Mouse (Mus musculus) 3134 (cell line): ENCODE data around the gene Cyp4a29.
"Not testable (repeated sequence)": the region's sequence is repeated elsewhere in the genome, so short reads cannot be mapped to it uniquely, and the experiment has no call there.

ENCODE experiments used
- DNase-seq: peaks from one replicate; pipeline ENCODE4 v3.0.0-alpha.2; 2011; ENCODE audit warnings: low spot score; ENCODE audit not compliant: insufficient read length; ENCODE audit errors: extremely low read depth

Cyp4a29 gene

DNA sequence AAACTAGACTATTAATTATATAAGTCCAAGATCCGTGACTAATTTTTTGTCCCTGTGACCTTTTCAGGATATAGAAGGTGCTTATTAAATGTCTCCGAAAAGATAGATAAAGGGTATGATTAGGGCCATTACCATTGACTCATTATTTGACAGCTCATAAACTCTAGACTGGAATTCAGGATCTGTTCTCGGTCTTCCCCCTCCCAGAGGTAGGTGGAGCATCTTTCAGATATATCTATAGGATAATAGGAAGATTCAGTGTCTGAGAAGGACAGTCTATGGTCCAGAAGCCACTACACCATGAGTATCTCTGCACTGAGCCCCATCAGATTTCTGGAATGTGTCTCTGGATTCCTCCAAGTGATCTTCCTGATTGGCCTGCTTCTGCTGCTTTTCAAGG lies at the start of gene Cyp4a29:
TSS of gene Cyp4a29 (plus strand) at position 301 of the 400 bp plus-strand sequence.
- DNase-seq, result no peak

DNA sequence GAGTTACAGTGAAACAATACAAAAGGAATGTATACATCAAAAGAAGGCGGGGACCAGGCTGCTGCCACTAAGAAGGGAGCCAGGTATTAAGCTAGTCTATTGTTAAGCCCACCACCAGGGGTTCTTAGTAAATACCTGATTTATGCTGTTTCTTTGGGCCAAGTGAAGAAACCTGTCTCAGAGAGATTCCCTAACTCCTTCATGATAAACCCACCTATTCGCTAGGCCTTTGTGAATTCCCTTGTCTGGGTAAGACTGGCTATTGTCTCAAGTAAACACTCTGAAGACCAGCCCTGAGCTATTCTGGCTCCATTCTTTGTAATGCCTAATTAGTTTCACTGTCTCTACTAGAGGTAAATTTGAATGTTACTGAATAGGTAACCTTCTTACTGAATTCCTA lies 9.0 kb upstream of the Cyp4a29 start:
- DNase-seq, result not testable (repeated sequence)

DNA sequence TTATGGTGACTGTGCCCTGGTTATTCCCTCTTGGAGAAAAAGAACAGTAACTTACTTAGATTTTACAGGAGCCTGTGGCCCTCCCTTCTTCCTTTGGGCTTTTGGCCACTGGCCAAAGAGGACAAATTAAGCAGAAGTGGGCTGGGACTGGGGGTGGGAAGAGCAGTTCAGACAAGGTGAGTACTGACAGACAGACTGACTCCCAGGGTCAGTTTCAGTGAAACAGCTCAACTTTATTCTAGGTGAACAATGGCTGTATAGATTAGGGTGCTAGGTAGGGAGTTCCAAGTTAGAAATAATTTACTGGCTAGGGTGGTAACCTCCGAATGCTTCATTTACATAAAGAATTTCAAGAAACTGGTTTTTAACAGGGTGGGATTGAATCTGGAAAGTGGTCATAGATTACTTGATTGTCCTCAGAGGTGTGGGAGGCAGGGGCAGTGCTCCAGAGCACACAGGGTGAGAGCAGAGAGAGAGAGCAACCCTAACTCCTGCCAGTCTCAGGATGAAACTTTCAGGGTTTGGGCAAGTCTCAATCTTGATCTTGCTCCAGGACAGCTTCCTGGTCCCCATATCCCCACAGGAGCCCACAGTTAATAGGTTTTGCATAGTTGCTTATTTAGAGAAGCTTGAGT lies 5.3 kb upstream of the Cyp4a29 start:
- no peak for DNase-seq

DNA sequence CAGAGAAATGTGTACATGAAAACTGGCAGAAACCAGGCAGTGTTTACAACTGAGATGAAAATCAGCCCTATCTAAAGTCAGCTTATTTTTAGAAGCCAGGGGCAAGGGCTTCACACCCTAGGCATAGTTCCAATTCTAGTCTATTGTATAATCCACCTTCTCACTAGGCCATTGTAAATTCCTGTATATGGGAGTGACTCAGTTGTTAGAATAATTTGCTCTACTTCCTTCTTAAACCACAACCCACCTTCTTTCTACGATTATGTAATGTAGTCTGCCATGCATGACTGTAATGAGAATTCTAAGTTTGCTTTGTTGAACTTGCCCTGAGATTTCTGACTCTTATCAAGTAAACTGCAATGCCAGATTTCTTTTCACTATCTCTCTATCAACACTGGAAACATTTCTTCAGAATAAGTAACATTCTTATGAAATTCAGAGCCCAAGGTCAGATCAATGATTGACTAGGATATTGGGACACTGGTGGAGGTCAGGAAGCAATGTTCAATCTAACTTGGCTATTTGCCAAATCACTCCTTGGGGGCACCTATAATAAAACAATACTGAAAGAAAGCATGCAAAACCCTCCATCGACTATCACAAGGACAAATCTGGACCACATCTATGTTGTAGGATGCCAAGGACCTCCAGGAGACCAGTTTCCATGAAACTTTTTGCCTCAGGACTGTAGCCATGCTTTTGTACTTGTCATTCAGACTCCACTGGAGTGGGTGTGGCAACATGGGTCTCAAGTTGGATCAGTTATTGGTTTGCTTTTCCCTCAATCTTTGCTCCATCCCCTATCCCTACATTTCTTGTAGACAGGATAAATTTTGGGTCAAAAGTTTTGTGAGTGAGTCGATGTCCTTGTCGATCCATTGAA lies 23.0 kb downstream of the Cyp4a29 start:
- not testable (repeated sequence) for DNase-seq

DNA sequence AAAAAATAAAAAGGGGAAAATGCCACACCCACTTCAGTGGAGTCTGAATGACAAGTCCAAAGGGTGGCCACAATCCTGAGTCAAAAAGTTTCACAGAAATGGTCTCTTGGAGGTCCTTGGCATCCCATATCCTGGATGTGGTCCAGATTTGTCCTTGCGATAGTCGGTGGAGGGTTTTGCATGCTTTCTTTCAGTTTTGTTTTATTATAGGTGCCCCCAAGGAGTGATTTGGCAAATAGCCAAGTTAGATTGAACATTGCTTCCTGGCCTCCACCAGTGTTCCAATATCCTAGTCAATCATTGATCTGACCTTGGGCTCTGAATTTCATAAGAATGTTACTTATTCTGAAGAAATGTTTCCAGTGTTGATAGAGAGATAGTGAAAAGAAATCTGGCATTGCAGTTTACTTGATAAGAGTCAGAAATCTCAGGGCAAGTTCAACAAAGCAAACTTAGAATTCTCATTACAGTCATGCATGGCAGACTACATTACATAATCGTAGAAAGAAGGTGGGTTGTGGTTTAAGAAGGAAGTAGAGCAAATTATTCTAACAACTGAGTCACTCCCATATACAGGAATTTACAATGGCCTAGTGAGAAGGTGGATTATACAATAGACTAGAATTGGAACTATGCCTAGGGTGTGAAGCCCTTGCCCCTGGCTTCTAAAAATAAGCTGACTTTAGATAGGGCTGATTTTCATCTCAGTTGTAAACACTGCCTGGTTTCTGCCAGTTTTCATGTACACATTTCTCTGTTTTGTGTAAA lies 36.5 kb downstream of the Cyp4a29 start:
- DNase-seq, result not testable (repeated sequence)

DNA sequence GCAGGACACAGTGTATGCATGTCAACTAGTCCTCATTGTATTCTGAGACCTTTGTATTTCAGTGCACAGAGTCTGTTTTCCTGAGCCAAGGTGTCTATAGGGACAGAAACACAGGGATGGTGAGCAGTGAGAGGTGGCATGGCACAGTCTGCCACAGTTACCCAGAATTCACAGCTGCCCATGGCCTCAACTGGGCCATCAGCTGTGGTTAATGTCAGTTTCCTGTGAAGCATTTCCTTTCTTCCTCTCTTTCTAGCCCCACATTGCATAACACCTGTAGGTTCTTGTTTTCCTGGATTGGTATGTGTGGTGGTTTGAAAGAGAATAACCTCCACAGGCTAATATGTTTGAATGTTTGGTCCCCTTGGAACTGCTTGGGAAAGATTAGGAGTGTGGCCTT lies 38.5 kb downstream of the Cyp4a29 start:
- no peak for DNase-seq

DNA sequence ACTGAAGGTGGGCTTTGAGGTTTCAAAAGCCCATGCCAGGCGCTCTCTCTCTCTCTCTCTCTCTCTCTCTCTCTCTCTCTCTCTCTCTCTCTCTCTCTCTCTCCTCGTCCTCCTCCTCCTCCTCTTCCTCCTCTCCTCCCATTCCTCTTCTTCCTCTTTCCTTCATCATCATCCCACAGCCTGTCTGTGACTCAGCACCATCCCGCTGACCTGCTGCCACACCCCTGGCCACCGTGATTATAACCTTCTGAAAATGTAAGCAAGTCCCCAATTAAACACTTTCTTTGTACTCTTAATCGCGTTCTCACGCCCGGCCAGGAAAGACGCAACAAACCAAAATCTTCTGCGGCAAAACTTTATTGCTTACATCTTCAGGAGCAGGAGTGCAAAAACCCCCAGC lies 38.9 kb downstream of the Cyp4a29 start:
- not testable (repeated sequence) for DNase-seq

DNA sequence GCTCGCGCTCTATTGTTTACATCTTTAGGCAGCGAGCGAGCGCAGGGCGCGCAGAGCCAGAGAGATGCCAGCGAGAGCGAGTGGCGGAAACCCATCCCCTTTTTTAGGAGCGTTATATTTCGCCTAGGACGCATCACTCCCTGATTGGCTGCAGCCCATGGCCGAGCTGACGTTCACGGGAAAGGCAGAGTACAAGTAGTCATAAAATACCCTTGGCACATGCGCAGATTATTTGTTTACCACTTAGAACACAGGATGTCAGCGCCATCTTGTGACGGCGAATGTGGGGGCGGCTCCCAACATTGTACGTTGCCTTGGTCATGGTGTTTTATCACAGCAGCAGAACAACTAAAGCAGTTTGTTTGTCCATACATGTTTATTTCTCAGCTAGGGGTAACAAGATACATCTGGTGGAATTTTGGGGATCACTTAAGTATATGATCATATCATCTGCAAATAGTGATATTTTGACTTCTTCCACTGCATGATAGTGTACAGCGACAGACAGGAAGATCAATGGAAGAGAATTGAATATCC lies 39.4 kb downstream of the Cyp4a29 start:
- not testable (repeated sequence) for DNase-seq

DNA sequence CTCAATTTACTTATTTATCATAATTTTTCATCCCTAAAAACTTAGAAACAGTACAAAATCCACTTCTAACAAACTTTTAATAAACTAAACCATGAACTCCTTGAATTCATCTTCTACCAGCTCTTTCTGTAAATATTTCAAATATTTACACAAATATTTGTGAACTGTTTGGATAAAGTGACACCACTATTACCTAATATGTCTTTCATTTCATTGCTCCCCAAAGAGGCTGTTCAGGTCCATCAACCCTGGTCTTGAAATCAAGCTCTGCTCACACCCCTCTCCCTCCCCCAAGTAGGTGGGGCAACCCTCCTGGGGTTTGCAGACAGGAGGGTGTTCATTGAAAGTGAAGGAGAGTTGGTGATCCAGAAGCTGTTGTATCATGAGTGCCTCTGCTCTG lies 56.9 kb downstream of the Cyp4a29 start, which contains the start of gene Cyp4a12a:
TSS of gene Cyp4a12a (plus strand) at position 301 of the 400 bp plus-strand sequence.
- DNase-seq, result not testable (repeated sequence)
